In the genomic region with DNA sequence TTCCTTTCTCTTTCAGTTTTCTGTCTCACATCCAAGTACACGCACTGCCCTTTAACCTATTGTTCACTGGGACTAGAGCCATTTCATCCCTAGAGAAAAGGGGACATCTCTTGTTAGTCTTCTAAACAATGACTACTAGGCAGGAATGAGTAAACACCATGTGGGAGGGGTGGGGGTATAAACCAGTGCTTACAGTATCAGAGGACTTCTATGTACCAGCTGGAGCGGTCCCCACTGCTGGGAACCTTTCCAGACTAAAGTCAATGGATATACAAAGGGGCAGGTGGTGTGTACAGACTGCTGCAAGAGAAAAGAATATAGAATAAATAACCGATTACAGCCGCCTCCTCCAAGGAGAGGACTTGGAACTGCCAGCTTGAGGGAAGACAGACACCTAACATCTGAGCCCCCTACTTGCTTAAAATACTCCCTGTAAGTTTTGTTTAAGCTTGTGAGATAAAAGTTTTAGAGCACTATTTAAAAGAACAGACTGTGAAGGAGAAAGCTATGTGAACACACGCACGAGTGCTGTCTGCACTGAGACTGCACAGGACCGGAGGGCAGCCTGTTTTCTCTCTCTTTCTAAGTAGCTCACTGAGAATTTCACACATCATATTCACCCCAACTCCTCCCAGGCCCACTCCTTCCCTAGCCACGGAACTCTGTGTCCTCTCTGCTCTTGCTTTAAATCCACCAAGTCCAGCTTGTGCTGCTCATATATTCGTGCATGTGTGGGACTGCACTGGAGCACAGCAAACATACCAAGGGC, we compare ENCODE assay signal across 9 mouse cellular contexts. TPM values are rescaled to one million over a fixed set of nuclear protein-coding genes. Genes with fewer than 3 reads are reported as not detected.
DNase-seq lines count a peak whose midpoint lies in the region; ATAC-seq and TF ChIP-seq lines count a peak whose summit lies in the region.
"Had no signal": no experiment of that assay in that cellular context is flagged by ENCODE, and none has a peak within 500 bp of the region (broad histone marks: within the 10 kb centered on the region; RNA-seq: fewer than 3 reads in every experiment).

No protein-coding gene starts in this region.

- H3K4me1 ChIP-seq in forebrain, postnatal 0 days (ENCODE audit: insufficient read depth): peaks cover 22% of the 10 kb centered on the region; the same call in 1 of the 2 replicates

- H3K4me2 ChIP-seq in forebrain, postnatal 0 days (ENCODE audit: low read depth): no peak overlapping the region
- H3K4me2 ChIP-seq: liver, embryonic 13.5 days had no signal

- no peak for TF ChIP-seq CTCF in forebrain, postnatal 0 days (IDR thresholded peaks at IDR 0.05; ENCODE audit: low read depth)

- ATAC-seq in forebrain, postnatal 0 days: peak; percentile 75

- peak overlapping the region; percentile 36; the same call in 1 of the 2 replicates for H3K27ac ChIP-seq in forebrain, postnatal 0 days (ENCODE audit: low read depth, low read length)
- H3K27ac ChIP-seq: liver, embryonic 13.5 days had no signal

- H3K27me3 ChIP-seq in forebrain, postnatal 0 days (ENCODE audit: insufficient read depth, low read length): no peaks in the 10 kb centered on the region
- H3K27me3 ChIP-seq: liver, embryonic 13.5 days had no signal

- H3K9ac ChIP-seq in forebrain, postnatal 0 days: no peak overlapping the region
- H3K9ac ChIP-seq: liver, embryonic 13.5 days had no signal

- peaks cover 11% of the 10 kb centered on the region; the same call in 1 of the 2 replicates for H3K36me3 ChIP-seq in forebrain, postnatal 0 days (ENCODE audit: insufficient read depth)
- H3K36me3 ChIP-seq: liver, embryonic 13.5 days had no signal

- intact Hi-C loops in heart, postnatal 25 days (cut with DNase I): no loop called here
- intact Hi-C loops in gastrocnemius, postnatal 36 days (cut with DNase I): loop anchor here (10.0 kb wide), 1 partner anchor 381 kb away; the partner anchor contains the start of gene Slc2a8

- no peak overlapping the region for H3K4me3 ChIP-seq in forebrain, postnatal 0 days (ENCODE audit: low read depth, low read length)
- H3K4me3 ChIP-seq: liver, embryonic 13.5 days had no signal

- no peaks in the 10 kb centered on the region for H3K9me3 ChIP-seq in forebrain, postnatal 0 days (ENCODE audit: low read length)
- H3K9me3 ChIP-seq: liver, embryonic 13.5 days had no signal

- 20% methylated on average over 9 of the region's 9 CpGs for WGBS in forebrain, postnatal 0 days

- peak; percentile 53 to 57 for DNase-seq in heart, adult 9 months (ENCODE audit: low spot score in 2 of 2)
- no peak for DNase-seq in heart, postnatal 25 days (ENCODE audit: low spot score)
- DNase-seq in Muller cell, postnatal 12 days (ENCODE audit: inconsistent ontology term): peak; percentile 80
- DNase-seq in forebrain, postnatal 0 days: peak; percentile 54
- peak; percentile 33 for DNase-seq in lung, postnatal 14 days
- DNase-seq in right cerebral cortex, postnatal 36 days (ENCODE audit: low spot score in 2 of 2): no peak
- no peak for DNase-seq in spleen, adult 12 weeks (ENCODE audit: low spot score)
- no peak for DNase-seq in gastrocnemius, postnatal 36 days
- DNase-seq: liver, embryonic 13.5 days had no signal

RNA-seq across cellular contexts. Expression of gene Ralgps1, which starts 5.4 kb away (rescaled TPM):
- total RNA-seq in heart, postnatal 25 days (2021): 1 to 10 TPM; 4.1 to 5.8 TPM
- 55.0 and 66.9 TPM in 2 replicates for total RNA-seq in forebrain, postnatal 0 days (2014; rRNA removed)
- polyA plus RNA-seq in forebrain, postnatal 0 days (2015; fragmentation: Nextera tagmentation; extraction: Ambion mirVana): 16.6 and 24.6 TPM in 2 replicates
- 1 to 10 TPM; 2.3 TPM for total RNA-seq in gastrocnemius, postnatal 36 days (2021)

Comparison
In these comparisons a context has a peak if more than half of its experiments do, and no peak if none do; other contexts are left out.
1. DNase-seq: peak in heart, adult 9 months (2 of 2), Muller cell, postnatal 12 days (single experiment), forebrain, postnatal 0 days (single experiment) and lung, postnatal 14 days (single experiment); none in heart, postnatal 25 days (single experiment), right cerebral cortex, postnatal 36 days (0 of 2), spleen, adult 12 weeks (single experiment) and gastrocnemius, postnatal 36 days (0 of 2).